Mouse (Mus musculus) heart, embryonic 11.5 days (tissue): ENCODE results near the gene Arsb. TPM values are rescaled to one million over a fixed set of nuclear protein-coding genes. Genes with fewer than 3 reads are reported as not detected.

Experiments
- ATAC-seq: fragments of 200-750 bp; cut with Nextera tagmentation; replicated peaks from 2 replicates; pipeline ENCODE4 v1.8.0; 2017; ENCODE audit warnings: moderate library complexity; ENCODE audit not compliant: insufficient number of reproducible peaks, low FRiP score, low TSS enrichment
- H3K27ac ChIP-seq: fragments of 300-500 bp; sonication (generic); 2 replicates; pipeline ENCODE4 v1.5.1; 2014; ENCODE audit warnings: mild to moderate bottlenecking, low read depth, low read length
- H3K27me3 ChIP-seq: fragments of 300-500 bp; sonication (generic); 2 replicates; pipeline ENCODE4 v1.6.1; 2014; ENCODE audit warnings: mild to moderate bottlenecking, low read length, mixed read lengths; ENCODE audit not compliant: control insufficient read depth, insufficient read depth
- H3K36me3 ChIP-seq: fragments of 300-500 bp; sonication (generic); 2 replicates; pipeline ENCODE4 v1.6.1; 2014; ENCODE audit warnings: mild to moderate bottlenecking, low read length, moderate library complexity, mixed read lengths; ENCODE audit not compliant: control insufficient read depth, insufficient read depth
- H3K4me1 ChIP-seq: fragments of 300-500 bp; sonication (generic); 2 replicates; pipeline ENCODE4 v1.6.1; 2014; ENCODE audit warnings: low read length; ENCODE audit not compliant: control insufficient read depth, insufficient read depth
- H3K4me2 ChIP-seq: fragments of 300-500 bp; sonication (generic); 2 replicates; pipeline ENCODE4 v1.6.1; 2014; ENCODE audit warnings: mild to moderate bottlenecking, moderate library complexity
- H3K4me3 ChIP-seq: fragments of 300-500 bp; sonication (generic); 2 replicates; pipeline ENCODE4 v1.5.1; 2014; ENCODE audit warnings: low read depth, low read length
- H3K9ac ChIP-seq: fragments of 300-500 bp; sonication (generic); 2 replicates; pipeline ENCODE4 v1.6.1; 2014; ENCODE audit warnings: mild to moderate bottlenecking, low read depth, low read length, moderate library complexity
- H3K9me3 ChIP-seq: fragments of 300-500 bp; sonication (generic); replicated peaks from 2 replicates; pipeline ENCODE4 v1.6.1; 2016; ENCODE audit warnings: low read length; ENCODE audit not compliant: control insufficient read depth
- WGBS: fragments of 180-500 bp; shearing (Covaris S2); extraction: QIAGEN DNeasy Blood & Tissue Kit; methylation state at CpG from one replicate; pipeline ENCODE4 v1.1.7; 2014; ENCODE audit not compliant: insufficient replicate concordance; 5-methylcytosine and 5-hydroxymethylcytosine counted together
- polyA plus RNA-seq: library from polyadenylated mRNA; unstranded; fragments of >200 nt; fragmentation: Nextera tagmentation; extraction: Ambion mirVana; gene quantifications from 2 replicates; pipeline ENCODE4 v1.2.1, GENCODE M21; 2014

Gene Arsb
- polyA plus RNA-seq, 1 experiment from 2014 or later = 5.9 TPM

DNA sequence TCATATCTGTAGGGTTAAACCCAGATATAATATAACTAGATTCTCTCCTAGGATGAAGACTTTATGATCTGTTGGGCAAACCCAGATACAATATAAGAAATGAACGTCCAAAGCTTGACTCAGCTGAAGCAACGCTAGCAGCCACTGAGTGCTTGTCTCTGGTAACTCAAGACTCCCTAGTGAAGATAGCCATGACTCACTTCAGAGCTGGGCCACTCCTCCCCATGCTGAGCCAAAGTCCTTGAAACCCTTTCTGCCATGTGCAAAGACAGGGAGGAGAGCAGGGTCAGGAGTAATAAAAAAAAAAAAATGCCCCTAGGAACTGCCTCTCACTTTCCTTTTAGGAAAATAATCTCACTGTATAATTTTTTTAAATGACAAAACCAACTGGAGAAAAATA, 68.7 kb downstream of the Arsb start:
- Histone ChIP-seq H3K27ac (peak overlapping the region; percentile 75; the same call in 1 of the 2 replicates), H3K9me3 (no peaks in the 10 kb centered on the region)

DNA sequence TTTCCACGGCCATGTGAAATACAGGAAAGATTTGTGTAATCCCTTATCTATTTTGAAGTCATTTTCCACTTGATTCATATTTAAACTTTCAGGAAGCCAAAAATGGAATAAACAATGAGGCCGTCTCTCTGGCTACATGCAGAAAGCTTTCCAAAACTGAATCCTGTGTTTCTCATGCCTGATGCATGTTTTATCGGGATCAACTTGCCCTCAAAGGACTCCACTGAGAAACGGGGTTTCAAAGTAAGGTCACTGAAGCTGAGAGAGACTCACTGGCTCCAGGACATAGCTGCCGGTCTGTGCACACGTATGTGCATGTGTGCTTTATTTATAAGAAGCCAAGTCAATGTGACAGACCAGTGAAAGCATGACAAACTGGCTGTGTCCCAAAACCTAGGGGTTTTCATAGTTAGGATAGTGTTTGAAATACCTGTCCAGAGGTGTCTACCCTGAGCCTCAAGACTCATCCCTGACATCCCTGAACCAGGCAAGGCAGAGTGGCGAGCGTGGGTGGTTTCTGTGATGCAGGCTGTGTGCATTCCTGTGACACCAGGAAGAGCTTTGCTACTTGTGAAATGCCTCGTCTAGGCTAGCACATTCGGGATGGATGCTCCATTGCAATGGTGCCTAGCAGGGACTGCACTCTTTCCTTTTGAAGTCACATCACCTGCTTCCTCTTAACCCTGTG, 75.5 kb downstream of the Arsb start:
- Histone ChIP-seq H3K9me3 (no peaks in the 10 kb centered on the region), H3K4me2 (no peak overlapping the region), H3K4me1 (peaks cover 3% of the 10 kb centered on the region; the same call in 1 of the 2 replicates), H3K27ac (no peak overlapping the region), H3K4me3 (no peak overlapping the region), H3K36me3 (no peaks in the 10 kb centered on the region), H3K9ac (no peak overlapping the region), H3K27me3 (no peaks in the 10 kb centered on the region)
- ATAC-seq = no peak
- 69% methylated on average over 10 of the region's 10 CpGs for WGBS

More for the DNA sequence above, 68.7 kb downstream of the Arsb start:
- Histone ChIP-seq H3K4me3 (no peak overlapping the region), H3K27me3 (no peaks in the 10 kb centered on the region), H3K36me3 (no peaks in the 10 kb centered on the region), H3K4me2 (no peak overlapping the region), H3K9ac (no peak overlapping the region), H3K4me1 (peaks cover 18% of the 10 kb centered on the region)
- 30% methylated on average over 2 of the region's 2 CpGs for WGBS
- no peak for ATAC-seq

DNA sequence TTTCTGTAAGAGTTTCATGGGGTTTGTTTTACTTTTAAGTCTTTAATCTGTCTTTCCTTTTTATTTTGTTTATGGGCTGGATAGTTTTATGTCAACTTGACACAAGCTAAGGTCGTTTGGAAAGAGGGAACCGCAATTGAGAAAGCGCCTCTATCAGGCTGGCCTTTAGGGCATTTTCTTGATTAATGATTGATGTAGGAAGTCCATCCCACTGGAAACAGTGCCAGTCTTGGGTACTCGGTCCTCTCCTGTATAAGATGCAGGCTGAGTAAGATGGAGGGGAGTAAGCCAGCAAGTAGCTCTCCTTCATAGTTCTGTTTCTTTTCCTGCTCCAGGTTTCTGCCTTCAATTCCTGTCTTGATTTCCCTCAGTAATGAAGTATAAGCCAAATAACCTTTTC, 76.2 kb downstream of the Arsb start:
- H3K9ac ChIP-seq = no peak overlapping the region
- no peaks in the 10 kb centered on the region for H3K27me3 ChIP-seq
- H3K4me3 ChIP-seq = no peak overlapping the region
- no peak overlapping the region for H3K4me2 ChIP-seq
- peaks cover 3% of the 10 kb centered on the region for H3K4me1 ChIP-seq
- no peaks in the 10 kb centered on the region for H3K36me3 ChIP-seq
- no peaks in the 10 kb centered on the region for H3K9me3 ChIP-seq
- WGBS = 63% methylated on average over 4 of the region's 4 CpGs
- no peak overlapping the region for H3K27ac ChIP-seq
- ATAC-seq = no peak

DNA sequence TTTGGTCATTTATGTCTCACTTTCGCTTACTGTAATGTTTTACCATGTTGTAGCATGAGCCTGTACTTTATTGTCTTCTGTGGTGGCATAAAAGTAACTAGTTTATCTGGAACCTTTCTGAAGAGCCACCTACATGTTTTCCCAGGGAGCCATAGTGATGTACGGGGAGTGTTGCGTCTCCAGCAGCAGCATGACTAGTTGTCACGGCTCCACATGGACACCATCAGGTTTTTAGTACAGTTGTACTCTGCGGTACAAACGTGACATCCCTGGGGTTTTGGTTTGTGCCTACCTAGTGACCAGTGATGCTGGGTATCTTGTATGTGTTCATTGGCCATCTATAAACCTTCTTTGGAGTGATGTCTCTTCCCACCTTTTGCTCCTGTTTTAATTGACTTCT, 77.2 kb downstream of the Arsb start:
- Histone ChIP-seq H3K27ac (no peak overlapping the region), H3K27me3 (no peaks in the 10 kb centered on the region), H3K4me2 (no peak overlapping the region), H3K4me3 (no peak overlapping the region), H3K4me1 (peaks cover 3% of the 10 kb centered on the region), H3K9me3 (no peaks in the 10 kb centered on the region), H3K36me3 (no peaks in the 10 kb centered on the region), H3K9ac (no peak overlapping the region)
- ATAC-seq = no peak
- WGBS = 89% methylated on average over 6 of the region's 6 CpGs

DNA sequence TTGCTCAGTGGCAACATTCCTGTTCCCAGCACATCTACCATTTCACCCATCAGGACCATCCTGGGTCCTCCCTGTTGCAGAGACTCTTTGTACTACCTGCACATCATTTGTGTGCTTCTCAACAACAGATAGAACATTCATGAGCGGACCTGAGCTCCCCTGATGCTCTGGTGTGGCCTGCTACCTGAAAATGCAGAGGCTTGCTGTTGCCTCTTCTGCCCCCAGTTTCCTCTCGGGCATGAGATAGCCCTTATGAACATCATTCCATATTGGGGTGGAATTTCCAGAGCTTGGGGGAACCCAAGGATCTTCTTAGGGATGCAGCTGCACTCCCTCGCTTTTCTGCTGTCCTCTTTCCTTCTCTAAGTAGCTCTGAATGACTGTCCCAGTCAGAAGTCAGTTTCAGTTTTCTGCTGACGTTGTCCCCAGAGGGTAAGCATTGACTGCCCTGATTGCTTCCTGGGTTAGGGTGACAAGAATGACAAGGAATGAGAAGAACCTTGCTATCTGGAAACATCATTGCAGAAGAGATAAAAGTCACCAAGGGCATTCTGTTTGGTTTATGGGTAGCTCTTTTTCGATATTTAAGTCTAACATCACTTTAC, 78.4 kb downstream of the Arsb start:
- 64% methylated on average over 5 of the region's 5 CpGs for WGBS

DNA sequence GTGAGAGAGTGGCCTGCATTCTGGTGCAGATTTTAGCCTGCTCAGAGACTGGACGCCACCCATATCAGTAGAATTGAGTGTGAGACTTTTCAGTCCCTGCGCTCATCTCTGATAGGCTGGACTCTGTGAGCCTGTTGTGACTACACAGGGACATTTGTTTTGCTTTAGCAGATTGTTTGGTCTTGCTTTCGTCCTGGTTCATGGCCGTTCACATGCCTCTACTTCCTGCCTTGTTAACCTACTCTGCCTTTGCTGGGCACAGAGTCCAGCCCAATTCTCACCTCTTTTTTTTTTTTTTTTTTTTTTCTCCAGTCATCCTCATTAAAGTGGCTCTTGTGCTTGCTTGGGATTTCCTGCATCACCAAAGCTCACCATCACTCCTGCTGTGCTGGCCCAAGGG, 79.2 kb downstream of the Arsb start:
- no peaks in the 10 kb centered on the region for H3K36me3 ChIP-seq
- no peak overlapping the region for H3K27ac ChIP-seq
- no peak for ATAC-seq
- H3K4me1 ChIP-seq = peaks cover 3% of the 10 kb centered on the region
- no peaks in the 10 kb centered on the region for H3K27me3 ChIP-seq
- 20% methylated on average over 4 of the region's 4 CpGs for WGBS
- no peak overlapping the region for H3K9ac ChIP-seq
- no peak overlapping the region for H3K4me3 ChIP-seq
- H3K9me3 ChIP-seq = no peaks in the 10 kb centered on the region
- no peak overlapping the region for H3K4me2 ChIP-seq

More for the DNA sequence above, 78.4 kb downstream of the Arsb start:
- Histone ChIP-seq H3K4me3 (no peak overlapping the region), H3K36me3 (no peaks in the 10 kb centered on the region), H3K9me3 (no peaks in the 10 kb centered on the region), H3K4me1 (peaks cover 3% of the 10 kb centered on the region), H3K4me2 (no peak overlapping the region), H3K9ac (no peak overlapping the region), H3K27me3 (no peaks in the 10 kb centered on the region), H3K27ac (no peak overlapping the region)
- ATAC-seq = no peak

DNA sequence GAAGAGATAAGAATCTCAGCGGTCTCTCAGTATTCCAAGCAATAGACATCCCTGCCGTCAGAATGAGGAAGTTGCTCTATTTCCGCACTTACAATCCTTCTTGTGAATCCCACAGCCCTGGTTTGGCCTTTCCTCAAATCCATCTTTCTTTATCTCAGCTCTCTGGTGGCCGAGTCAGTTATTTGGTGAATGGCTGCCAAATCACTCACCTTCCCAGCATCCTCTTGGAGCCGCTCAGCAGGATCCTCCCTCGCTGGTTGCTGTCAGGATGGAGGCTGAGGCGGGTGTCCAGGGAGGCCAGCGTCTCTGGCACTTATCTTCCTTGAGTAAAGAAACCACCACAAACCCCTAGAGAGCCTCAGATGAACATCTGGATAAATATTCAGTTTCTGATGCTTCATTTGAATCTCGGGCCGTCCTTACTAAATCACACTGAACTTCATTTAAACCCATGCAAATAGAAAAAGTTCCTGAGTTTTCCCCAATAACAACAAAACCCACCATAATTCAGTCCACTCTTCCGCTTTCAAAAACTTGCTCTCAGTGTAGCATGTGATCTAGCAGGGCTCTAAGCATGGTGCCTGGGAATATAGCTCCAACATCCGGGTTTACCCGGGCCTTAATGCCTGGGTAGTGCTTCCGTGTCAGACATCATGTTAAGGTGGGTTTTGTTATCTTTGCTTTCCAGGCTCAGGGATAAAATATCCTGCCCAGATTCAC, 81.1 kb downstream of the Arsb start:
- Histone ChIP-seq H3K9ac (no peak overlapping the region), H3K36me3 (no peaks in the 10 kb centered on the region), H3K4me1 (peaks cover 3% of the 10 kb centered on the region), H3K27me3 (no peaks in the 10 kb centered on the region), H3K9me3 (no peaks in the 10 kb centered on the region), H3K4me3 (no peak overlapping the region), H3K27ac (no peak overlapping the region), H3K4me2 (0 out of 2 replicates have a peak overlapping the region, but pooled peaks have one; percentile 14)
- 42% methylated on average over 14 of the region's 14 CpGs for WGBS
- ATAC-seq = no peak

- no peak overlapping the region for H3K27ac ChIP-seq
- 81% methylated on average over 6 of the region's 6 CpGs for WGBS
- H3K36me3 ChIP-seq = no peaks in the 10 kb centered on the region
- H3K27me3 ChIP-seq = no peaks in the 10 kb centered on the region
- no peak overlapping the region for H3K9ac ChIP-seq
- no peak for ATAC-seq
- peaks cover 3% of the 10 kb centered on the region for H3K4me1 ChIP-seq
- H3K9me3 ChIP-seq = no peaks in the 10 kb centered on the region
- no peak overlapping the region for H3K4me2 ChIP-seq
- no peak overlapping the region for H3K4me3 ChIP-seq
These were observed 82.3 kb downstream of the Arsb start for GRCm38 (mm10) chr13:93853767-93854166.
